Mouse (Mus musculus) gastrocnemius, adult 18-20 months (tissue): Measurements from ENCODE around the gene Fggy. TPM values are rescaled to one million over a fixed set of nuclear protein-coding genes. Genes with fewer than 3 reads are reported as not detected.

Source experiments
- DNase-seq: peaks from one replicate; pipeline ENCODE4 v3.0.0; 2021; ENCODE audit warnings: low spot score
- long read RNA-seq, 2 experiments: library from polyadenylated mRNA; stranded (forward); transcript quantifications; one replicate each; pipeline ENCODE4 v2.0.0; 2021
- total RNA-seq, 2 experiments: library from RNA; stranded (reverse); gene quantifications; 2 replicates each; pipeline ENCODE4 v1.2.3; 2021

The Fggy gene
- total RNA-seq, result 10 to 100 TPM in 1 of 2 experiments, 1 to 10 TPM in 1; 7.8 to 11.7 TPM
- long read RNA-seq, experiment 1, transcript Fggy-202 (16 exons, 1,891 nt), result major isoform, 10 of 24 reads
- long read RNA-seq, experiment 1, partial matches to known transcripts, result 1 of 24 reads
- long read RNA-seq, experiment 1, other reads (novel, unspliced or antisense), result 12 of 24 reads
- long read RNA-seq, experiment 2, partial matches to known transcripts, result 0 of 15 reads
- long read RNA-seq, experiment 2, other reads (novel, unspliced or antisense), result 11 of 15 reads

GRCm38 (mm10) chr4:95557333-95557956, at the start of gene Fggy:
Gene Fggy (plus strand): TSS chr4:95557507.
- peak; percentile 99 for DNase-seq

GRCm38 (mm10) chr4:95507946-95508311, 49.4 kb upstream of the Fggy start:
- DNase-seq, result no peak

DNA sequence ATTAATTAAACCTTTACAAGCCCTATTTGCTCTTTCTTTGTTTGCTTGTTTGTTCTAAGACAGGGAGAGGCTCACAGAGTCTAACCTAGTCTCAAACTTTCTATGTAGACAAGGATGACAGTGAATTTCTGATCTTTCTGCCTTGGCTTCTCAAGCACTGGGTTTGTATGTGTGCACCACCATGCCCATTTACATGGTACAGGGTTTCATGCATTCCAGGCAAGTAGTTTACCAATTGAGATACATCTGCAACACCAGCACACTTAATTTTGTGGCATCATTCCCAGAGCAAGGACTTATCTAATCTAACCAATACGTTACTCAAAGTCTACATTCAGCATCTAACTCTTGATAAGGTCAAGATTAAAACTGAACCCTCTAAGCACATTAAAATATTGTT, 38.9 kb upstream of the Fggy start:
- no peak for DNase-seq

DNA sequence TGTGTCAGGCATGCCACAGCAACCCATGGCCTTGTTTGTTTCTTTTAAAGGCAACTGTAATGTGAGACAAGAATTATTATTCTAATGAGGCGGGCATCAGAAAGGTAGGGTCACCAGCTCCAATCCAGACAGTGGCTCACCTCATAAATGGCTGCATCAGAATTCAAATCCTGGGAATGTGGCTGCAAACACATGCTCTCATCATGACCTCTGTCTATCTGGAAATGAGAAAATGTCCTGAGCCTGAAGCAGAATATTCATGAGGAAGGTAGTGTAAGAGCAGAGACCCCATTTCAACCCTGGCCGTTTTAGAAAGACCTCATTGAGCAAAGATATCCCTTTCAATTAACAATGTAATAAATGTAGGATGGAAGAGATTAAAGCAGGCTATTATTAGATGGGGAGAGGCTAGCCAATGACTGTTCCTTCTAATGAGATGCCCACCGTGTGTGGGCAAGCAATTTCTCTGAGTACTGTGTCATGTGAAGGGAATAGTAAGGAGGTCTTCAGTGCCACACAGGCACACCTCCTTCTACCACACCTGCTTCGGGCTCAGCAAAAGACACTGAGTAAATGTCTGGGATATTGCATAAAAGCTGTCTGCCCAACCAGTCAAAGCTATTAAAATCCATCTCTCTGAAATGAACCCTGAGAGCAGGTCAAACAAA, 37.2 kb upstream of the Fggy start:
- DNase-seq, result no peak

GRCm38 (mm10) chr4:95520643-95521032, 36.7 kb upstream of the Fggy start:
- DNase-seq, result no peak

DNA sequence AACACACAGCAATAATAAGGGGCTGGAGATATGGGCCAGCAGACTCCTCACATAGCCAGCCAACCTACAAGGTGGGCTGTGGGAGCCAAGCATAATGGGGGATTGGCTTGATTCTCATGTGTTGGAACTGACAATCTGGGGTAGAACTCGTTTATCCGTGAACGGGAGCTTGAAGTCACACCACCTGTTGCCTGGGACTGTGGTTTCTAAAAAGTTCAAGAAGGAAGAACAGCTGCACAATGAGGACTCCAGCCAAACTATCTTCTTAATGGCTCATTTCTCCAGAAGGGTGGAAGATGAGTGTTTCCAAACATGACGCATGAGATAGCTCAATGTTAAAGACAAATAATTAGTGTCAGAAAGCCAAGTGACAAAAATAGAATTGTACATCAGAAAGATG, 30.7 kb upstream of the Fggy start:
- DNase-seq, result peak; percentile 10

DNA sequence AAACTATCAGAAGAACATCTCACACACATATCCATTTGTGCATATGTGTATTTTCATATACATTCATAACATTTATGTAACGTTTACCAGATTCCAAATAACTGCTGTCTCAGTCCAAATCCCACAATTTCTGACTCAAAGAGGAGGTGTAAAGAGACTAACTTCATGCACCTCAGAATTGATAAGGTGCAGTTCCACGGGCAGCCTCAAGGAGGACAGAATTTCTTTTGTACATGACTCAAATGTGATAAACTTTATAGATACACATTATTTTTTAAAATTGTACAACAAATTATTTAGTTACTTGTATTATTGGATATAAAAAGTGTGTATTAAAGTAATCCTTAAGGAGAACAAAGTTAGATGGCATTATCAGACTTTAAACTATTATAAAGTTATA, 26.6 kb upstream of the Fggy start:
- DNase-seq, result no peak

DNA sequence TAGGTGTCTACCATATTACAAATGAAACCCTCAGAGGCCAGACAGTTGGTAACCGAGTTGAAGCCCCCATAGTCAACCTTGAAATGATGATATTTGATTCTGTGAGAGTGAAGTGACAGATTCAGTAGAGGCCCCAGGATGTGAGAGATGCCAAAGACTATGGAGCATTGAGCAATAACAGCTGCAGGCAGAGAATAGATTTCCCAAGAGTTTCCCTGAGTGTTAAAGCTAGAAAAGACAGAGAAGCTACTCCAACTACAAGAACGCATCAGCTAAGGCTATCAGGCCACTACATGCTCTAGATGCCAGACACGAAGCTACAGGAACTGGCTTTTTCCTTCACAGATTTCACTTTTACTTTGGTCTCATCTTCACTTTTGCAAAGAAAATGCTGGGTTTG, 23.4 kb upstream of the Fggy start:
- DNase-seq, result peak; percentile 5

GRCm38 (mm10) chr4:95541382-95542038, 15.8 kb upstream of the Fggy start:
- DNase-seq, result no peak

- DNase-seq, result no peak
These were observed 15.1 kb upstream of the Fggy start for GRCm38 (mm10) chr4:95542039-95542790.

DNA sequence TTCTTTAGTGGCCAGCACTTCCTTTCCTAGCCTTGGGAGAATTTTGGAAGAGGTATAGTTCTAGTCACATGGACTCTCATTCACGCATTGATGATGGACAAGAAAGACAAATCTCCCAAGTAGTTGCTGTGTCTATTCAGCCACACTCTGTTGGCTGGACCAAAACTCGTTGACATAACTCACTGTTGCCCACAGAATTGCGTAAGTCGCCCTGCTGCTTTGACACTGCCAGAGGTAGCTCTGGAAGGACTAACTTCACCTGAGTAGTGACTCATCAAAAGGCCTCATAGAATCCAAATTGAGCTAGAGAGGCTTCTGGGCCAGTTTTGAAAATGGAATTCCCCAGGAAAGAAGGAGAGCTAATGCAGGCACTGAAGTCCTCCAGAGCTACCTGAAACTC, 13.8 kb upstream of the Fggy start:
- no peak for DNase-seq

- DNase-seq, result no peak
These were observed 509 bp upstream of the Fggy start for GRCm38 (mm10) chr4:95556663-95557332.

- peak; percentile 36 for DNase-seq
These were observed 1.1 kb downstream of the Fggy start for GRCm38 (mm10) chr4:95558271-95558888.

GRCm38 (mm10) chr4:95571621-95572020, 14.3 kb downstream of the Fggy start:
- DNase-seq, result no peak

- no peak for DNase-seq
These were observed 16.4 kb downstream of the Fggy start for GRCm38 (mm10) chr4:95573704-95574103.

- no peak for DNase-seq
These were observed 18.2 kb downstream of the Fggy start for GRCm38 (mm10) chr4:95575411-95575911.

DNA sequence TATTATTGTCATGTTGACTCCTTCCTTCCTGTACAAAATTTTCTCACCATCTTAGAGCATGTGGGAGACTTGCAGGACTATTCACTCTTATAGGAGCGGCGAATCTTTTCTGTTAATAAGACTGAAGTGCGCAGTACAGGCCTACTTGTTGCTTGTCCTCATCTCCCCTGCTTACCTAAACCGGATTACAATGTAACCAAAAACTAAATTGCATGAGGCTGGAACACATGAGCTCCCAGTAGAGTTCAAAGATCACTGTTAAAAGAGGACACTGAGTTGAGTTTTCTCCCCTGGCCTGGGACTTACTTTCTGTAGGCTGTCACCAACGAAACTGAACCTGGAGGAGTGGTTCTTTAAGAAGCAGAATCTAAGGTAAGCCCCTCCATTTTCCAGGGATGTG, 21.9 kb downstream of the Fggy start:
- DNase-seq, result no peak

GRCm38 (mm10) chr4:95584107-95584762, 26.9 kb downstream of the Fggy start:
- DNase-seq, result no peak

DNA sequence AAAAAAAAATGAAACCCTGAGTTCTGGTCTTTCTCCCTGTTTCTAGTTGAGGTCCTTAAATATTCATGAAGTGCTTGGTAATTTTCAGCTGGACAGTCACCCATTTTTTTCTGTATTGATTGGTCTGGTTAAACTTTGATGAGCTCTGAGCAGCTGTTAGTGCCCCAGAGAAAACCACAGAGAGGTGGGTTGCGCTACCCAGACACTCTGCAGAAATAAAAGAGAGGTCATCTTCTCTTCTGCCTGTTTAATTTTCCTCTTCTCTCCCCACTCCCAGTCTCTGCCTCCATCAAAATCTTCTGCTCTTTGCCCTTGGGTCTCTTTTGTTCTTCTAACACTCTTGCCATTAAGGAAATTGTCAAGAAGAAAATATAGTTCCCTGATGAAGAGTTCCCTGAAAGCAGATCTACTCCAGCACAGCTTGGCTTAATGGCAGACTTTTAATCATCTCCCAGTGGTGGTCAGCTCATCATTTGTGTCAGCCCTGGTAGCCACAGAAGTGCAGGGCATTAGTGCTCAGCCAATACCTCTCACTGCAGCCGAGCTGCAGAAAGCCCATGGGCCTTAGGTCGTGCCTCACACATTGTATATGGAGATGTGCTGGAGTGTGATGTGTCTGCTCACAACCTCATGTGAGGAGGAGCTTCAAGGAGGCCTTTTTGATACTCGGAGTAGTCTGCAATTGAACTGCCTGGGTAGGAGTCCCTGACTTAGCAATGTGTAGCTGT, 29.1 kb downstream of the Fggy start:
- DNase-seq, result no peak
